Mouse (Mus musculus) liver, embryonic 16.5 days (tissue): Measurements from ENCODE around the gene Gm49388. TPM values are rescaled to one million over a fixed set of nuclear protein-coding genes. Genes with fewer than 3 reads are reported as not detected.
"Not testable (repeated sequence)": the region's sequence is repeated elsewhere in the genome, so short reads cannot be mapped to it uniquely, and the experiment has no call there.

Experiments used
- ATAC-seq: fragments of 200-750 bp; cut with Nextera tagmentation; 2 replicates; pipeline ENCODE4 v1.8.0; 2017; ENCODE audit warnings: low read depth, mild to moderate bottlenecking, moderate number of reproducible peaks, moderate library complexity
- H3K27ac ChIP-seq: fragments of 300-500 bp; sonication (generic); 2 replicates; pipeline ENCODE4 v1.5.1; 2014; ENCODE audit warnings: mild to moderate bottlenecking, low read length
- H3K27me3 ChIP-seq: fragments of 300-500 bp; sonication (generic); 2 replicates; pipeline ENCODE4 v1.6.1; 2014; ENCODE audit warnings: low read depth, low read length, mixed read lengths; ENCODE audit not compliant: control insufficient read depth, insufficient read depth
- H3K36me3 ChIP-seq: fragments of 300-500 bp; sonication (generic); 2 replicates; pipeline ENCODE4 v1.6.1; 2014; ENCODE audit warnings: mild to moderate bottlenecking; ENCODE audit not compliant: control insufficient read depth, insufficient read depth
- H3K4me1 ChIP-seq: fragments of 300-500 bp; sonication (generic); 2 replicates; pipeline ENCODE4 v1.6.1; 2014; ENCODE audit warnings: low read depth, low read length, mixed read lengths; ENCODE audit not compliant: control insufficient read depth
- H3K4me2 ChIP-seq: fragments of 300-500 bp; sonication (generic); 2 replicates; pipeline ENCODE4 v1.6.1; 2014; ENCODE audit warnings: low read depth, low read length, mixed read lengths
- H3K4me3 ChIP-seq: fragments of 300-500 bp; sonication (generic); 2 replicates; pipeline ENCODE4 v1.5.1; 2014; ENCODE audit warnings: low read depth, mild to moderate bottlenecking, low read length
- H3K9ac ChIP-seq: fragments of 300-500 bp; sonication (generic); 2 replicates; pipeline ENCODE4 v1.6.1; 2014; ENCODE audit warnings: low read depth, low read length
- H3K9me3 ChIP-seq: fragments of 300-500 bp; sonication (generic); replicated peaks from 2 replicates; pipeline ENCODE4 v1.6.1; 2016; ENCODE audit warnings: low read length; ENCODE audit not compliant: control insufficient read depth
- WGBS: fragments of 180-500 bp; shearing (Covaris S2); extraction: QIAGEN DNeasy Blood & Tissue Kit; methylation state at CpG from one replicate; pipeline ENCODE4 v1.1.7; 2014; ENCODE audit not compliant: insufficient replicate concordance; 5-methylcytosine and 5-hydroxymethylcytosine counted together
- polyA plus RNA-seq: library from polyadenylated mRNA; unstranded; fragments of >200 nt; fragmentation: Nextera tagmentation; extraction: Ambion mirVana; gene quantifications from 2 replicates; pipeline ENCODE4 v1.2.1, GENCODE M21; 2015

Gm49388 gene
- polyA plus RNA-seq, 1 experiment from 2014 or later: not detected

DNA sequence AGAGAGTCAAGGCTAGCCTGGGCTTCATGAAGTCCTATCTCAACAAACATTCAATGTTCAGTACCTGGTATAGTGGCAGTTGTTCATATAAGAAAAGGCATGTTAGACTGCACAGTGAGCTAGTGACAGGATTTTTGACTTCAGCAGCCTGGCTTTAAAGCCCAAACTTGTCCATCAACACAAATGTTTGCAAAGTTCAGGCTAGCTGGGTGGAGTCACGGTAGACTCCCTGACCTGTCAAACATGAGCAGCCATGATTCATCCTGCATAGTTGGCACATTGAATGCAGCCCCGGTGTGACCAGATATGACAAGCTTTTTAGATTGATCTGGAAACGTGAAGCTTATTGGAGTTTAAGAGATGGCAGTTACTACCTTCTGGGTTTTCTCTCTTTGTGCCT lies 13.3 kb upstream of the Gm49388 start:
- Histone ChIP-seq H3K9ac (no peak overlapping the region), H3K36me3 (no peaks in the 10 kb centered on the region), H3K9me3 (no peaks in the 10 kb centered on the region), H3K4me2 (no peak overlapping the region), H3K27ac (no peak overlapping the region), H3K4me1 (peaks cover 58% of the 10 kb centered on the region), H3K27me3 (no peaks in the 10 kb centered on the region), H3K4me3 (no peak overlapping the region)
- WGBS: 36% methylated on average over 3 of the region's 3 CpGs
- ATAC-seq: no peak

DNA sequence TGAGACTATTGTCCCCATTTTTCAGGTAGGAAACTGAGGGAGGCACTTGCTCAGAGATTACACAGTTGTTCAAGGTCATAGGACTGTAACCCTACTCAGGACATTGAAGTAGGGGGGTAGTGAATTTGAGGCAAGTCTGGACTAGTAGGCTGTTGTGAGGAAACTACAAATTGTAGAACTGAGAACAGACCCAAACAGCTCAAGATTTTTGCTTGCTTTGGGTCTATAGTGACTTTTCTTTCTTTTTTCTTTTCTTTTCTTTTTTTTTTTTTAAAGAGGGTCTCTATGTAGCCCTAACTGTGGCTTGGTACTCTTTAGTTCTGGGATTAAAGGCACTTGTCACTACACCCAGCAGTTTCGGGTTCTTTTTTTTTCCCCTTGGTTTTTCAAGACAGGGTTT lies 12.9 kb upstream of the Gm49388 start:
- H3K4me1 ChIP-seq: peaks cover 57% of the 10 kb centered on the region
- H3K27me3 ChIP-seq: no peaks in the 10 kb centered on the region
- WGBS: 89% methylated on average over 1 of the region's 1 CpGs
- ATAC-seq: no peak
- no peaks in the 10 kb centered on the region for H3K36me3 ChIP-seq
- no peaks in the 10 kb centered on the region for H3K9me3 ChIP-seq
- no peak overlapping the region for H3K4me2 ChIP-seq
- no peak overlapping the region for H3K4me3 ChIP-seq
- no peak overlapping the region for H3K9ac ChIP-seq
- H3K27ac ChIP-seq: no peak overlapping the region

DNA sequence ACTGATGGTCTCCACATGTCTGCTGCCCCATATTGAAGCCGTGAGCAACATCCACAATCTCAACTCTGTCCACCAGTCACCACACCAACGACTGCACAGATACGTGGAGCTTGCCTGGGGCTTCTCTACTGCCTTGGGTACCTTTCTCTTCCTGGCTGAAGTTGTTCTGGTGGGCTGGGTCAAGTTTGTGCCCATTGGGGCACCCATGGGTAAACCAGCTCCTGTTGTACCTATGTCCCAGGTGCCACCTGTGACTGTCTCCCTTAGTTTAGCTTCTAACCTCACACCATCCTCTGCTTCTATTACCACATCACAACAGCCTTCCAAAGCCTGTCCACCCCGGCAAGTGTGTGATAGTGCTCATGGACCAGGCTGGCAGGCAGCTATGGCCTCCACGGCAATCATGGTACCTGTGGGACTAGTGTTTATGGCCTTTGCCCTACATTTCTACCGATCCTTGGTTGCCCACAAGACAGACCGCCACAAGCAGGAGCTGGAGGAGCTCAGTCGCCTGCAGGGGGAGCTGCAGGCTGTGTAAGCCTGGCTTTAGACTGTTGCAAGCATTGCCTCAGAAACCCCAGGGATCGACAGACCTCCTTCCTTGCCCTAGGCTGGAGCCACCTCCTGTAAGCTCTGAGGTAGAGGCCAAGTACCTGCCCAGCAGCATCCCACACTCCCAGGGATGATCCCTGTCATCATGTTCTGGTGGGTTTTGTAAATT lies 11.6 kb upstream of the Gm49388 start:
- Histone ChIP-seq H3K9ac (no peak overlapping the region), H3K4me1 (peaks cover 55% of the 10 kb centered on the region), H3K9me3 (no peaks in the 10 kb centered on the region), H3K36me3 (no peaks in the 10 kb centered on the region), H3K4me2 (no peak overlapping the region), H3K4me3 (no peak overlapping the region), H3K27me3 (no peaks in the 10 kb centered on the region), H3K27ac (no peak overlapping the region)
- ATAC-seq: no peak
- WGBS: 36% methylated on average over 9 of the region's 9 CpGs

DNA sequence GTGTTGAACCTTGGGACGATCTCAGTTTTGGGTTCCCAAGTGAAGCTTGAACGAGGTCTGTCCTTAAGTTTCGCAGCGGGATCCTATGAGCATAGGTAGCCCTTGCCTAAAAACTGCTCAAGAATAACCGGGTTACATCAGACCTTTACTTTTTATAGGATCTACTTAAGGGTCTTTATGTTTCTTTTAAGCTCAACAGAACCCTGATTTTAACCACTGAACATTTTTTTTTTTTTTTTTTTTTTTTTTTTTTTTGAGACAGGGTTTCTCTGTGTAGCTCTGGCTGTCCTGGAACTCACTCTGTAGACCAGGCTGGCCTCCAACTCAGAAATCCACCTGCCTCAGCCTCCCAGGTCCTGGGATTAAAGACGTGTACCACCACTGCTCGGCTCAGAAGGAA lies 9.6 kb upstream of the Gm49388 start:
- not testable (repeated sequence) for H3K27me3 ChIP-seq, H3K36me3 ChIP-seq, H3K27ac ChIP-seq, H3K9me3 ChIP-seq, ATAC-seq
- Histone ChIP-seq H3K9ac (peak overlapping the region; percentile 88), H3K4me3 (peak overlapping the region; percentile 83), H3K4me1 (peaks cover 36% of the 10 kb centered on the region), H3K4me2 (peak overlapping the region; percentile 84)
- 71% methylated on average over 7 of the region's 7 CpGs for WGBS

DNA sequence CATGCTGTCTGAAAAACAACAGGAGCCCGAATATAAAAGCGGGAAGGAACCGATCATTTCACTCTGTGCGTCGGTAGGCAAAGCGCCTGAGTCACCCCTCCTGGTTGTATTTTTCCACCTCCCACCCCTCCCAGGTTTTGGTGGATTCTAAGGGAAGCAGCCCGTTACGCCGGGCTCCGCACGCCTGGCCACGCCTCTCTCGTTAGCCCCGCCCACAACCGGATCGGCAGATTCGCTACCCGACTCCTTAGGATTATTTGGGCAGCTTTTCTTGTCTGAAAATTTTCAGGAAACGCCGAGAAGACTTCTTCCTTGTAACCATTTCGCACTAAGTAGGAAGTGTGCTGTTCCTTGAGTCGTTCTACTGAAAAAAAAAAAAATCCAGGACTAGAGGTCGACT lies 9.0 kb upstream of the Gm49388 start, which contains the start of gene Setd1a:
Setd1a (plus strand) TSS at position 245 of the 400 bp plus-strand sequence.
- Histone ChIP-seq H3K27me3 (no peaks in the 10 kb centered on the region), H3K36me3 (peaks cover 13% of the 10 kb centered on the region), H3K9me3 (no peaks in the 10 kb centered on the region), H3K27ac (peak within 1 kb of the TSS; percentile 96), H3K4me3 (peak within 1 kb of the TSS; percentile 83), H3K4me1 (peaks cover 30% of the 10 kb centered on the region), H3K9ac (peak within 1 kb of the TSS; percentile 88), H3K4me2 (peak within 1 kb of the TSS; percentile 84)
- WGBS: 0% methylated on average over 23 of the region's 23 CpGs
- peak; percentile 58 for ATAC-seq

DNA sequence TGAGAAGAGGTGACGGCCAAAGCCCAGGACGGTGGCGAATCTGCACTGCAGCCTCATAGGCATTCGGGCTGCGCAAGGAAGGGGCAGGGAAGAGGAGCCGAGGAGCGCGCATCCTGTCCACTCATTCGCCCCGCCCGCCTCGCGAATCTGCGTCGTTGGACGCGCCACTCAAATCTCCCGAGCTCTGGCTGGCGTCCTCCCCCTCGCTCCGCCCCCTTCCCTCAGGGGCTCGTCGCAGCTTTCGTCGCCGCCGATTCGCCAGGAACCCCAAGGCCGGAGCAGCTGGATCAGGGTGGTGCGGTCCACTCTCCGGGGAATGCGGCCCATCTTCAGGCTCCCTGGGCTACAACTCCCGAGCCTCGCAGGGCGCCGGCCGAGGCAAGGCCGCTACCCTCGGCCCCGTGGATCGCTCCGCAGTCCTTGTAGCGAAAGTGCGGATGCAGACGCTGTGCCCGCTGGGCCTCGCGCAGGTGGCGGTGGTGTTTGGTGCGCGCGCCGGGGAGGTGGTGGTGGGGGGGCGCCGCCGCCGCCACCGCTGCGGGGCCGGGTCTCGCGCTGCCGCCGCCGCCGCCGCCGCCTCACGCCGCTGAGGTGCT lies 8.4 kb upstream of the Gm49388 start:
- no peaks in the 10 kb centered on the region for H3K27me3 ChIP-seq
- peaks cover 13% of the 10 kb centered on the region for H3K36me3 ChIP-seq
- under 1% methylated on average over 60 of the region's 70 CpGs for WGBS
- peak overlapping the region; percentile 96 for H3K27ac ChIP-seq
- peaks cover 26% of the 10 kb centered on the region for H3K4me1 ChIP-seq
- peak overlapping the region; percentile 84 for H3K4me2 ChIP-seq
- peak overlapping the region; percentile 88 for H3K9ac ChIP-seq
- H3K9me3 ChIP-seq: no peaks in the 10 kb centered on the region
- peak; percentile 91 for ATAC-seq
- peak overlapping the region; percentile 83 for H3K4me3 ChIP-seq

DNA sequence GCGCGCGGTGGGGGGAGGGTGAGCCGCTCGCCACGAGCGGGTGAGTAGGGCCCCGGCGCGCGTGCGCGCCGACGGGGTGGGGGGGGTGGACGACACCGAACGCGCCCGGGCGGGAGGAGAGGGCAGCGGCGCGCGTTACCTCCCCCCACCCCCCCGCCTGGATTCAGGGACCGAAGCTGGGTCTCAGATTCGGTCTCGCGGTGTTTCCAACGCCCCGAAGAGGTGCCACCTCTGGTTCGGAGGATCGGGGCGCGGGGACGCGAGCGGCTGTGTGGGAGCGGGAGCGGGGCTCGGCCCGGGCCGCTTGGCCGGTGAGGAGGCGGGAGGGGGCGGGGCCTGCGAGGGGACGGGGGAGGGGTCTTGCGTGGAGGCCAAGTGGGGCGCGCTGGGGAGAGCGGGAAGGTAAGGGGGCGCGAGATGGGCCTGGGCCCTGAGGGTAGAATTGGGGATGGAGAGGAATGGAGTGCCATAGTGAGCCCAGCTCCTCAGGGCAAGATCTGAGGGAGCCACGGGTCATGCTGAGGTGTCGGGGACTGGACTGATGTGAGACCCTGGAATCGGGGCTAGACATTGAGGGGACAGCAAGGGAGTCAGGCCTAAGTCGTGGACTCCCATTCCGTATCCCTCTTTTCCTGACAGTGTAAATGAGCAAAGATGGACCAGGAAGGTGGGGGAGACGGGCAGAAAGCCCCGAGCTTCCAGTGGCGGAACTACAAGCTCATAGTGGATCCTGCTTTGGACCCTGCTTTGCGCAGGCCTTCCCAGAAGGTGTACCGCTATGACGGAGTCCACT lies 7.7 kb upstream of the Gm49388 start:
- Histone ChIP-seq H3K27me3 (no peaks in the 10 kb centered on the region), H3K36me3 (peaks cover 17% of the 10 kb centered on the region), H3K9ac (peak overlapping the region; percentile 88), H3K27ac (peak overlapping the region; percentile 96), H3K4me2 (peak overlapping the region; percentile 84), H3K4me1 (peaks cover 21% of the 10 kb centered on the region), H3K9me3 (no peaks in the 10 kb centered on the region), H3K4me3 (peak overlapping the region; percentile 83)
- 3% methylated on average over 40 of the region's 66 CpGs for WGBS
- ATAC-seq: peak; percentile 46

DNA sequence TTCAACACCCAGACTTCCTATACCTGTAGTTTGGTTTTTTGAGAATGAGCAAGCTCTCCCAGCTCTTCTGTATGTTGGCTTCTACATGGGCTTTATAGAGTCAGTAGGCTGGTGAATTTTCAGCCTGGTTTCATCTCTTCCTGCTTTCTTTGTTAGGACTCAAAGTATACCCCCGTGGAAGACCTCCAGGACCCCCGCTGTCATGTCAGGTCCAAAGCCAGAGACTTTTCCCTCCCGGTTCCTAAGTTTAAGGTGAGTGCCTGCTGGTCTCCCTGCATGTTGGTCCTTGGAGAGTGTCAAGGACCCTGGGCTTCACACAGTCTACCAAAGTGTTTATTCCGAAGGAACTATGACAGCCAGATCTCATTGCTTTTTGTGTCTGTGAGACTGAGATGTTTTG lies 7.1 kb upstream of the Gm49388 start:
- WGBS: 78% methylated on average over 4 of the region's 4 CpGs
- peak overlapping the region; percentile 83 for H3K4me3 ChIP-seq
- H3K27me3 ChIP-seq: no peaks in the 10 kb centered on the region
- no peaks in the 10 kb centered on the region for H3K9me3 ChIP-seq
- no peak for ATAC-seq
- peak overlapping the region; percentile 88 for H3K9ac ChIP-seq
- H3K27ac ChIP-seq: no peak overlapping the region; the same call in 1 of the 2 replicates
- peak overlapping the region; percentile 84 for H3K4me2 ChIP-seq
- peaks cover 17% of the 10 kb centered on the region for H3K36me3 ChIP-seq
- H3K4me1 ChIP-seq: peaks cover 21% of the 10 kb centered on the region
